Mouse (Mus musculus) liver, embryonic 12.5 days (tissue): ENCODE measurements around the gene Efhd2. TPM values are rescaled to one million over a fixed set of nuclear protein-coding genes. Genes with fewer than 3 reads are reported as not detected.
A peak's percentile ranks its signal among the peaks of the same experiment; 100 is the strongest.

Experiments used
- ATAC-seq: fragments of 200-750 bp; cut with Nextera tagmentation; 2 replicates; pipeline ENCODE4 v1.8.0; 2017; ENCODE audit warnings: moderate number of reproducible peaks, mild to moderate bottlenecking, moderate library complexity
- H3K27ac ChIP-seq: fragments of 300-500 bp; sonication (generic); 2 replicates; pipeline ENCODE4 v1.5.1; 2016; ENCODE audit warnings: mild to moderate bottlenecking
- H3K27me3 ChIP-seq: fragments of 300-500 bp; sonication (generic); replicated peaks from 2 replicates; pipeline ENCODE4 v1.6.1; 2016; ENCODE audit warnings: mild to moderate bottlenecking, moderate library complexity
- H3K36me3 ChIP-seq: fragments of 300-500 bp; sonication (generic); 2 replicates; pipeline ENCODE4 v1.6.1; 2016; ENCODE audit warnings: mild to moderate bottlenecking, moderate library complexity
- H3K4me1 ChIP-seq: fragments of 300-500 bp; sonication (generic); 2 replicates; pipeline ENCODE4 v1.6.1; 2016
- H3K4me2 ChIP-seq: fragments of 300-500 bp; sonication (generic); 2 replicates; pipeline ENCODE4 v1.6.1; 2016; ENCODE audit warnings: mild to moderate bottlenecking, moderate library complexity
- H3K4me3 ChIP-seq: fragments of 300-500 bp; sonication (generic); 2 replicates; pipeline ENCODE4 v1.5.1; 2016; ENCODE audit warnings: mild to moderate bottlenecking, moderate library complexity
- H3K9ac ChIP-seq: fragments of 300-500 bp; sonication (generic); 2 replicates; pipeline ENCODE4 v1.6.1; 2016; ENCODE audit warnings: mild to moderate bottlenecking, moderate library complexity
- H3K9me3 ChIP-seq: fragments of 300-500 bp; sonication (generic); replicated peaks from 2 replicates; pipeline ENCODE4 v1.6.1; 2016; ENCODE audit warnings: mild to moderate bottlenecking, moderate library complexity
- WGBS: fragments of 180-500 bp; shearing (Covaris S2); methylation state at CpG from one replicate; pipeline ENCODE4 v1.1.7; 2016; ENCODE audit not compliant: insufficient replicate concordance; 5-methylcytosine and 5-hydroxymethylcytosine counted together
- polyA plus RNA-seq: library from polyadenylated mRNA; unstranded; fragments of >200 nt; fragmentation: Nextera tagmentation; extraction: Ambion mirVana; gene quantifications from 2 replicates; pipeline ENCODE4 v1.2.1, GENCODE M21; 2016

Gene Efhd2
- polyA plus RNA-seq, 1 experiment from 2014 or later, result 75.6 TPM

DNA sequence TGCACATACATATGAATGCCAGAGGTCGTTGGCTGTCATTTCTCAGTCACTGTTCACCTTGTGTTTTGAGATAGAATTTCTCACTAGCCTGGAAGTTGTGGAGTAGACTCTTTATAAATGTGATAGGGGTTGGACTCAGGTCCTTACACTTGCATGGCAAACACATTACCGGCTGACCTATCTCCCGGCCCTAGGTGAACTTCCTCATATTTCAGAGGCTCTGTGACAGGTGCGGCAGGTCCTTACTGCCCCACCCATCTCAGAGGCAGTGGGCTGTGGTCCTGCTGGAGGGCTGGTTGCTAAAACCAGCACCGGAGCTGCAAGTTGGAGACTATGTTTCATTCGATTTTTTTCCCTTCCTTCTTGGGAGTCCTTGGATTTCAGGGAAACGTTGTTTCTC lies 3.9 kb upstream of the Efhd2 start:
- Histone ChIP-seq H3K4me3 (no peak overlapping the region), H3K4me2 (no peak overlapping the region), H3K27ac (no peak overlapping the region), H3K9ac (no peak overlapping the region), H3K36me3 (no peaks in the 10 kb centered on the region), H3K27me3 (peaks cover 49% of the 10 kb centered on the region), H3K9me3 (no peaks in the 10 kb centered on the region), H3K4me1 (peaks cover 43% of the 10 kb centered on the region)
- 38% methylated on average over 7 of the region's 7 CpGs for WGBS
- ATAC-seq, result no peak

DNA sequence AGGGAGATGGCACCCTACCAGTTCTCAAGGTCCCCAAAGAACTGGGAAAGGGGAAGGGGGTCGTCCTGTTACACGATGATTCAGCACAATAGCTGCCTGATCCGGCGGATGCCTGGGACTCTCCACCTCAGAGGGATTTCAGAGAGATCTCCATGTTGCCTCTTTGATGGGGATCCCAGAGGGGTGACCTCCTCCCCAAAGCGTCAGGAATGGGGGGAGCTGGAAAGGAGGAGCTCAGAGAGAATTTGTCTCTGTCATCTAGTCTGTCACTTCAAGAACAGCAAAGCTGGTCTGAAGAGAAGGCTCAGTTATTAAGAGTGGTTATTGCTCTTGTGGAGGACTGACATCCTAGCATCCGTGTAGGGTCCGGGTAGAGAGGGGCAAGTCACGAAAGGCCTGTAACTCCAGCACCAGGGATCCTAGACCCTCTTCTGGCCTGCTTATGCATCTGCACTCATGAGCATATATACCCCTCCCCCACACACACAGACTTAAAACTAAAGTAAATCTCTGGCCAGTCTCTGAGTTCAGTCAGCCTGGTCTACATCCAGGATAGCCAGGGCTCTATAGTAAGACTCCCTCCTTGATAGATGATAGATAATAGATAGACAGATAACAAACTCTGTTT lies 875 bp upstream of the Efhd2 start:
- peaks cover 26% of the 10 kb centered on the region for H3K27me3 ChIP-seq
- H3K9ac ChIP-seq, result peak overlapping the region; percentile 93
- peaks cover 15% of the 10 kb centered on the region for H3K36me3 ChIP-seq
- H3K9me3 ChIP-seq, result no peaks in the 10 kb centered on the region
- 11% methylated on average over 8 of the region's 8 CpGs for WGBS
- H3K4me1 ChIP-seq, result peaks cover 59% of the 10 kb centered on the region
- ATAC-seq, result no peak
- H3K4me3 ChIP-seq, result peak overlapping the region; percentile 76
- peak overlapping the region; percentile 95 for H3K4me2 ChIP-seq
- H3K27ac ChIP-seq, result peak overlapping the region; percentile 90

DNA sequence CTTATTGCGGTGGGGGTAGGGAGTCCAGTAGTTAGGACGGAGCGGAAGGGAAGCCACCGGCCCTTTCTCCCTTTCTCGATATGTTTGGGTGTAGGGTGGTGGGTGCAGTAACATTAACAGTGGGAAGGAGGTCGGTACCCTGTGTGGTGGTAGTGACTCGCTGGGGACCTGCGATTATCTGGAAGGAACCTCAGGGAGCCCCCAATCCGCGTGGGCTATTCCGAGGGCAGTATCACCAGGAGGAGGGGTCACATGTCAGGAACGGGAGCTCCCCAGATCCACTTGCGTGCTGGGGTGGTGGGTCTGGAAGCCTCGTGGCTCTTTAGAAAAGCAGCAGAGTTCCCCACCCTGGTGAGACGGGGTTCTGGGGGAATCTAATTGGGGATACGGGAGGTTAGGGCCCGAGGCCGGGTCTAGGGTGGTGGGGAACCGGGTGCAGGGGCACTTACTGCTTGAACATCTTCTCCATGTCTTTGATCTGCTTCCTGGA lies 564 bp downstream of the Efhd2 start:
- Histone ChIP-seq H3K9me3 (no peaks in the 10 kb centered on the region), H3K36me3 (peaks cover 29% of the 10 kb centered on the region), H3K9ac (peak overlapping the region; percentile 93), H3K27me3 (peaks cover 26% of the 10 kb centered on the region), H3K4me2 (peak overlapping the region; percentile 95), H3K27ac (peak overlapping the region; percentile 90), H3K4me1 (peaks cover 73% of the 10 kb centered on the region), H3K4me3 (peak overlapping the region; percentile 76)
- ATAC-seq, result no peak
- under 1% methylated on average over 19 of the region's 19 CpGs for WGBS

DNA sequence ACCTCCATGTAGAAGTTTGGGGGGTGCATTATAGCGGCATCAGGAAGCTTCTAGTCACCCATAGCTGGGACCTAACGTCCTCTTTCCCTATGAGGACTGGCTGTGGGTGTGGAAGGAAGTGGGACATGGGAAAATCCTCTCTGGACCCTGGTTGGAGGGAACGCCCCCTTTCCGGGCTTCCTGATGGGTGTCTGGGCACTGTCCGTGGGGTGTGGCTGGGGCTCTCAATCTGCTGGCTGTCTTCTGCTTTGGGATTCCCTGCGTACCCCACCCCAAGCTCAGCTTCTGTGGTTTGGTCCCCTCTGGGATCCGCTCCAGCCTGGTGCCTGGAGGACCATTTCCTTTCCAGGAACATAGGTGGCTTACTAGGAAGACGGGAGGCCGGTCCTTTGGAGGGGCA lies 1.7 kb downstream of the Efhd2 start:
- H3K27ac ChIP-seq, result peak overlapping the region; percentile 52; the same call in 1 of the 2 replicates
- 68% methylated on average over 9 of the region's 9 CpGs for WGBS

DNA sequence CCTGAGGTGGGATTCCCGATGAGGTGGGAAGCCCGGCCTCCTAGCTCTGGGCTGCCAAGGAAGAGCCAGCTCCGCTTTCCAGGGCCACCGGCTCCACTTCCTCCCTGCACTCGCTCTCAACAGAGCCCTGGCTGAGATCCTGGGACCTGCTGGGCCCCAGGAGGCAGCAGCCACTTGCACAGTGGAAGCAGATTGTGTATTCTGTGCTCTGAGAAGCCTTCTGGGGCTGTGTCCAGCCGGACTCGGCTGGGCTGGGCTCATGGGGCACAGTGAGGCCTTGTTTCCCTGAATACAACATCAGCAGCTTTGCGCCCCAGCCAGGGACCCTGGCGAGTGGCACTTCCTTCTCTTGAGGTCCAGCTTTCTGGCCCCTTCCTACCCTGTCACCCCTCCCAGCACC lies 2.8 kb downstream of the Efhd2 start:
- Histone ChIP-seq H3K4me2 (peak overlapping the region; percentile 95), H3K4me3 (peak overlapping the region; percentile 76), H3K9ac (peak overlapping the region; percentile 41), H3K27me3 (peaks cover 6% of the 10 kb centered on the region; the same call in 1 of the 2 replicates), H3K4me1 (peaks cover 76% of the 10 kb centered on the region), H3K27ac (peak overlapping the region; percentile 52), H3K36me3 (peaks cover 45% of the 10 kb centered on the region), H3K9me3 (no peaks in the 10 kb centered on the region)
- ATAC-seq, result no peak
- 72% methylated on average over 9 of the region's 9 CpGs for WGBS

More for the DNA sequence above, 1.7 kb downstream of the Efhd2 start:
- ATAC-seq, result no peak
- H3K27me3 ChIP-seq, result peaks cover 16% of the 10 kb centered on the region
- peak overlapping the region; percentile 95 for H3K4me2 ChIP-seq
- H3K36me3 ChIP-seq, result peaks cover 40% of the 10 kb centered on the region
- peak overlapping the region; percentile 93 for H3K9ac ChIP-seq
- peaks cover 69% of the 10 kb centered on the region for H3K4me1 ChIP-seq
- no peaks in the 10 kb centered on the region for H3K9me3 ChIP-seq
- H3K4me3 ChIP-seq, result peak overlapping the region; percentile 76

DNA sequence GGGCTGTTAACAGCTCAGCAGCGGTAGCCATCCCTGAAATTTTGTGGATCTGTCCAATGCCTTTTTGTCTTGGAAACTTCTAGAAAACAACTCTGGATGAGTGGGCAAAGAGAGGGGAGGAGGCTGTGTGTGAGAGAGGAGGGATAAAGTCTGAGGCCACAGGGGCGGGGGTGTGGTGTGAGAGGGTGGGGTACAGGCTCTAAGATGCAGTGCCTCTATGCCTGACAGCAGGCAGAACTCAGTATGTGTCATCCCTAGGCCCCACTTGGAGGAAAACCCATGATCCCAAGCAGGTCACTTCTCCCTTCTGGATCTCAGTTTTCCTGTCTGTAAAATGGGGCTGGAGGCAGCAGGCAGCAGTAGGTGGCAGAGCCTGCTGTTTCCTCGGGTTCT lies 3.4 kb downstream of the Efhd2 start:
- 83% methylated on average over 3 of the region's 3 CpGs for WGBS
- no peak for ATAC-seq
- Histone ChIP-seq H3K27ac (peak overlapping the region; percentile 52), H3K9me3 (no peaks in the 10 kb centered on the region), H3K4me2 (peak overlapping the region; percentile 95), H3K36me3 (peaks cover 50% of the 10 kb centered on the region), H3K27me3 (peaks cover 3% of the 10 kb centered on the region; the same call in 1 of the 2 replicates), H3K4me1 (peaks cover 77% of the 10 kb centered on the region), H3K4me3 (peak overlapping the region; percentile 76; the same call in 1 of the 2 replicates), H3K9ac (peak overlapping the region; percentile 41)

DNA sequence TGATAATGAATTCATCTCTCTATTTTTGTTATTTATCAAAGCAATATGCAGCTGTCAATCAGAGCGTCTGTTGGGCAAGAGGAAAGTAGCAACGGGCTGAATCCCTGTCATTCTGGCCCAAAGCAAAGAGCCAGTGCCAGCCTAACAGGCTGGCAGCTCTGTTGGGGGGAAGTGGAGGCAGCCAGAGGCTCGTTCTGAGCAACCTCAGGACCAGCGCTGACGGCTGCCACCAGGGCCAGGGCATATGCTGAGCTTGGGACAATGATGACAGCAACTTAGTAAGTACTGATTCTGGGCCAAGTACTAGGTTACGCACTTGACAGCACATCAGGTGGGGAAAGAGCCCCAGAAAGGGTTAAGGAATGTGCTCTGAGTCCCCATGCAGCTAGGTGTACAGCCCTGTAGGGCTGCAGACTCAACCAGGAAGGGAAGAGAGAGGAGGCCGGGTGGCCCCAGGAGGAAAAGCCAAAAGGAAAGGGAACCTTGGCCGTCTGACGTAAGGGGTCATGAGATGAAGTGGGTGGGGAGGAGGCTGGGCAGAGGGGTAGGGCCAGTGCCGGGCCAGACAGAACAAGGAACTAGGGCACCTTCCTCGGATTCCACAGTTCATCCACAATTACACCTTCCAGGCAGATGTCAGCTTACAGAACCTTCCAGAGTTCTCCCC lies 3.9 kb downstream of the Efhd2 start:
- no peak for ATAC-seq
- H3K4me3 ChIP-seq, result no peak overlapping the region
- H3K27me3 ChIP-seq, result no peaks in the 10 kb centered on the region
- peak overlapping the region; percentile 95 for H3K4me2 ChIP-seq
- H3K9me3 ChIP-seq, result no peaks in the 10 kb centered on the region
- peak overlapping the region; percentile 20; the same call in 1 of the 2 replicates for H3K9ac ChIP-seq
- H3K4me1 ChIP-seq, result peaks cover 72% of the 10 kb centered on the region
- WGBS, result 71% methylated on average over 11 of the region's 11 CpGs
- peaks cover 56% of the 10 kb centered on the region for H3K36me3 ChIP-seq
- H3K27ac ChIP-seq, result peak overlapping the region; percentile 26; the same call in 1 of the 2 replicates

DNA sequence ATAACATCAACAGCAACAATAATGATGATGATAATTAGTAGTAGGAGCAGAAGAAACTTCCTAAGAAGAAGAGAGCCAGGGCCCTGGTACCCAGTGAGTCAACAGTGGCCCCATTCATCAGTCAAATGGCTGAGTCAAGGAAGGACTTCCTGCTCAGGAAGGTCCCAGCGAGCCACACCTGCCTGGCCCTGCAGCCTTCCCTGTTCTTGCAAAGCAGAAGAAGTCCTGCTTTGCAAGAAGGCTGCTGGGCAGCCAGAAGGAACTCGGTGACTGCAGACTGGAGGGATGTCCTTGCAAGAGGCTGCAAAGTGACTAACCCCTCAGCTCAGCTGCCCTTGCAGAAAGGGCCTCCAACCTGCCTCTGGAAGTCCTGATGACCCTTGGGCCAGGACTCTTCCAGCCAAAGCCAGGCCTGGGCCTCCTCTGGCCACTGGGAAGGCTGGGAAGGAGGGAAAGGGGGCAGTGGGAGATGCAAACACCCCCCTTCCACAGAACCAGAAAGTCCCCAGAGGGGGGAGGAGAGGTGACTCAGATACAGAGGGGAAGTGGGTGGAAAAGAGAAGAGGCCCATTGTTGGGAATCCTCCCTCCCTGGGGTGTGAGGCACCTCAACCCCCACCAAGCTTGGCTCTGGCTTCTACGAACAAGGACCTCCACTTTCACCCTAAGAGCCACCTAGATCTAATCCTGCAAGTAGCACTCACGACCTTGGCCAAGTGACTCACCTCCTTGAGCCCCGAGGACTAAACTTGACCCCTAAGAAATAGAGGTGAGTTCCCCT lies 5.1 kb downstream of the Efhd2 start:
- no peak for ATAC-seq
- peaks cover 63% of the 10 kb centered on the region for H3K4me1 ChIP-seq
- H3K27me3 ChIP-seq, result no peaks in the 10 kb centered on the region
- H3K4me2 ChIP-seq, result no peak overlapping the region
- peaks cover 65% of the 10 kb centered on the region for H3K36me3 ChIP-seq
- no peak overlapping the region for H3K4me3 ChIP-seq
- no peak overlapping the region; the same call in 1 of the 2 replicates for H3K27ac ChIP-seq
- H3K9ac ChIP-seq, result no peak overlapping the region
- WGBS, result 61% methylated on average over 5 of the region's 5 CpGs
- H3K9me3 ChIP-seq, result no peaks in the 10 kb centered on the region

DNA sequence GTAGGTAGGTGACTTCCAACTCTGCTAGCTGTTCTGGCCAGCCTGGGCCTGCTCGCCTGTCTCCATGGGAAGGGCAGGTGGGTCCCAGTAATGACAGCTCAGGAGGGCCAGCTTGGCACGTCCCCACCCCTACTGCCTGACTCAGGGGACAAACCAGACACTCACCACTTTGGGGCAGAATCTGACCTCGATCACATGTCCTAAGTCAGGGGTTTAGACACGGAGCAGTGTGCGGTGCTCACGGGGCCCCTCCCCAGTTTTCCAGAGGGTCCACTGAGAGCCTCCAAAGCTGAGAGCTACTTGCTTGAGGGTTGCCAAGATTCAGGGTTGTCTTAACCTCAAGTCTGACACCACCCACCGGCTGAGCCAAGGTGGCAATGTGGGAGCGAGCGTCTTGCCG lies 6.7 kb downstream of the Efhd2 start:
- peaks cover 58% of the 10 kb centered on the region for H3K4me1 ChIP-seq
- no peak for ATAC-seq
- H3K27ac ChIP-seq, result no peak overlapping the region
- 87% methylated on average over 10 of the region's 10 CpGs for WGBS
- no peaks in the 10 kb centered on the region for H3K9me3 ChIP-seq
- no peaks in the 10 kb centered on the region for H3K27me3 ChIP-seq
- H3K4me3 ChIP-seq, result no peak overlapping the region
- H3K36me3 ChIP-seq, result peaks cover 81% of the 10 kb centered on the region
- no peak overlapping the region for H3K4me2 ChIP-seq
- H3K9ac ChIP-seq, result no peak overlapping the region

DNA sequence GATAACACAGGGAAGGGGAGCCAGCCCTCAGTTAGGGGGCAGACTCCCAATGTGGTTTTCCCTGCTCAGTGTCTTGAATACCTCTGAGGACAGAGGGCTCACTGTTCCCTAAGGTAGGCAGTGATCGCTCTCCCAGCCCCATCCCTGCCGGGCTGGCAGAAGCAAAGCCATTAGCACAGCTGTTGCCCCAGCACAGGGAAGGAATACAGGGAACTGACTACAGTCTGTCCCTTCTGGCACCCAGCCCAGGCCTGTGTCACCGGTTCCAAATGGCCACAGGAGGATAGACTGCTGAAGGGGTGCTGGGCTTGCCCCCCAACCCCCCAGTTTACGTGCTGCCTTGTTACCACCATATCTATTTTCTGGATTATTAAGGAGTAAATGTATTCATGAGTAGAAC lies 7.2 kb downstream of the Efhd2 start:
- ATAC-seq, result no peak
- H3K4me2 ChIP-seq, result no peak overlapping the region
- peaks cover 86% of the 10 kb centered on the region for H3K36me3 ChIP-seq
- no peak overlapping the region for H3K27ac ChIP-seq
- WGBS, result 82% methylated on average over 4 of the region's 4 CpGs
- no peak overlapping the region for H3K4me3 ChIP-seq
- H3K27me3 ChIP-seq, result no peaks in the 10 kb centered on the region
- H3K9ac ChIP-seq, result no peak overlapping the region
- H3K4me1 ChIP-seq, result peaks cover 52% of the 10 kb centered on the region
- H3K9me3 ChIP-seq, result no peaks in the 10 kb centered on the region

DNA sequence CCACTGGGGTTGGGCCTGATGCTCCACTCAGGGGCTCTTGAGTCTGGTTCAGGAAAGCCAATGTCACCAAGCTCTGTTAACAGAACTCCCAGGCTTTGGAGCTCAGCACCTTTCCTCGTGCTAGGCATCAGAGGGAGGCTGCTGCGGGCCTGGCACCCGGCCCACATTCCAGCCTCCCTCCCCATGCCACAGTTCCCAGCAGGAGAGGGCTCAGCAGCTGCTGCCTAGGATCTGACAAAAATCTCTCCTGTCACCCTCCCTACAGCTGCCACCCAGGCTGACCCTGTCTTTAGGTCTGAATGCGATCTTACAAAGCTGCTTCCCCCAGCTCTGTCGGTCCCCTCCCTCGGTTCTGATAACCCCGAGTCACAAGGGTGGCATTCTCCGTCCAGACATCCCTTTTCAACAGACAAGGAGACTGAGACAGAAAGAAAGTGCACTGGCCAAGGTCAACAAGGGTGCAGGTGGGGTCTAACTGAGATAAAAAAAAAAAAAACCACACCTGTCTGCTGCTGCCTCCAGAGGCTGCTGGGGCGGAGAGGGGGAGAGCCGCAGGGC lies 7.7 kb downstream of the Efhd2 start:
- H3K27me3 ChIP-seq, result no peaks in the 10 kb centered on the region
- ATAC-seq, result no peak
- H3K4me2 ChIP-seq, result no peak overlapping the region
- no peak overlapping the region for H3K9ac ChIP-seq
- no peak overlapping the region for H3K27ac ChIP-seq
- no peaks in the 10 kb centered on the region for H3K9me3 ChIP-seq
- 67% methylated on average over 10 of the region's 10 CpGs for WGBS
- no peak overlapping the region for H3K4me3 ChIP-seq
- peaks cover 47% of the 10 kb centered on the region for H3K4me1 ChIP-seq
- H3K36me3 ChIP-seq, result peaks cover 89% of the 10 kb centered on the region
